In genomic region chr2:67564851-67565479, GRCm38 (mm10) we compare ENCODE assay signal across 9 mouse cellular contexts. TPM values are rescaled to one million over a fixed set of nuclear protein-coding genes. Genes with fewer than 3 reads are reported as not detected.
DNase-seq lines count a peak whose midpoint lies in the region; ATAC-seq lines count a peak whose summit lies in the region.
"Had no signal": no experiment of that assay in that cellular context is flagged by ENCODE, and none has a peak within 500 bp of the region (broad histone marks: within the 10 kb centered on the region; RNA-seq: fewer than 3 reads in every experiment).

No protein-coding gene starts in this region.

- H3K36me3 ChIP-seq in limb, embryonic 10.5 days = no peaks in the 10 kb centered on the region
- no peaks in the 10 kb centered on the region for H3K36me3 ChIP-seq in midbrain, embryonic 14.5 days (ENCODE audit: control insufficient read depth, insufficient read depth, low read length)

- H3K4me1 ChIP-seq in limb, embryonic 10.5 days = peaks cover 20% of the 10 kb centered on the region
- peaks cover 10% of the 10 kb centered on the region for H3K4me1 ChIP-seq in midbrain, embryonic 14.5 days (ENCODE audit: control insufficient read depth, insufficient read depth, low read length)

- peak overlapping the region; percentile 90 for H3K9ac ChIP-seq in midbrain, embryonic 14.5 days (replicated peaks; ENCODE audit: low read length)

- peaks cover 11% of the 10 kb centered on the region; the same call in 1 of the 2 replicates for H3K27me3 ChIP-seq in limb, embryonic 10.5 days (ENCODE audit: low read depth, poor library complexity, severe bottlenecking)
- no peaks in the 10 kb centered on the region for H3K27me3 ChIP-seq in midbrain, embryonic 14.5 days (ENCODE audit: control insufficient read depth, insufficient read depth, low read length)

- H3K4me2 ChIP-seq in midbrain, embryonic 14.5 days (ENCODE audit: low read length) = peak overlapping the region; percentile 98

- WGBS in limb, embryonic 10.5 days = 3% methylated on average over 23 of the region's 23 CpGs
- 3% methylated on average over 23 of the region's 23 CpGs for WGBS in midbrain, embryonic 14.5 days

- H3K9me3 ChIP-seq in limb, embryonic 10.5 days (replicated peaks) = no peaks in the 10 kb centered on the region
- H3K9me3 ChIP-seq in midbrain, embryonic 14.5 days (ENCODE audit: control insufficient read depth, low read length) = no peaks in the 10 kb centered on the region

- peak overlapping the region; percentile 78 for H3K4me3 ChIP-seq in limb, embryonic 10.5 days
- peak overlapping the region; percentile 79 for H3K4me3 ChIP-seq in midbrain, embryonic 14.5 days (replicated peaks; ENCODE audit: low read depth, low read length)

- 0 out of 2 replicates have a peak, but pooled peaks have one; percentile 9 for ATAC-seq in common myeloid progenitor, adult 5-6 weeks (replicated peaks; ENCODE audit: low read depth, poor library complexity, severe bottlenecking)
- ATAC-seq in midbrain, embryonic 14.5 days (ENCODE audit: low FRiP score, low TSS enrichment) = peak; percentile 73

- peak overlapping the region; percentile 89 for H3K27ac ChIP-seq in limb, embryonic 10.5 days
- peak overlapping the region; percentile 97 for H3K27ac ChIP-seq in midbrain, embryonic 14.5 days (replicated peaks; ENCODE audit: low read depth, low read length)

- peak; percentile 11 for DNase-seq in adrenal gland, postnatal 14 days
- DNase-seq in adrenal gland, postnatal 4 days (ENCODE audit: low spot score in 2 of 2) = no peak
- DNase-seq in gastrocnemius, postnatal 4 days (ENCODE audit: low spot score in 2 of 2) = peak; percentile 25 to 37
- peak; percentile 1 for DNase-seq in induced T-regulatory cell, adult 2 months (ENCODE audit: low read depth)
- no peak for DNase-seq in limb, embryonic 10.5 days (ENCODE audit: low spot score)
- DNase-seq in midbrain, embryonic 14.5 days = peak; percentile 82
- DNase-seq in urinary bladder, postnatal 25 days (ENCODE audit: low spot score) = peak; percentile 5

RNA-seq across cellular contexts. Expression of gene B3galt1, which starts 0.7 kb away (rescaled TPM):
- total RNA-seq in adrenal gland, postnatal 14 days (2021) = 6.6 and 9.3 TPM in 2 replicates
- total RNA-seq in adrenal gland, postnatal 4 days (2021) = 1 to 10 TPM; 9.3 to 9.7 TPM
- not detected in 2 replicates for total RNA-seq in common myeloid progenitor, adult 5-6 weeks (2017)
- 1 to 10 TPM; 6.5 to 6.8 TPM for total RNA-seq in gastrocnemius, postnatal 4 days (2021)
- 3.4 and 6.1 TPM in 2 replicates for polyA plus RNA-seq in limb, embryonic 10.5 days (2016; fragmentation: Nextera tagmentation; extraction: Ambion mirVana)
- polyA plus RNA-seq in midbrain, embryonic 14.5 days (2014; fragmentation: Nextera tagmentation; extraction: Ambion mirVana) = 56.3 and 68.9 TPM in 2 replicates
- polyA plus RNA-seq: erythroblast, embryonic 14.5 days had no signal

Comparison
In these comparisons a context has a peak if more than half of its experiments do, and no peak if none do; other contexts are left out.
1. DNase-seq: peak in adrenal gland, postnatal 14 days (single experiment), gastrocnemius, postnatal 4 days (2 of 2), induced T-regulatory cell, adult 2 months (single experiment), midbrain, embryonic 14.5 days (single experiment) and urinary bladder, postnatal 25 days (single experiment); none in adrenal gland, postnatal 4 days (0 of 2) and limb, embryonic 10.5 days (single experiment).